Mouse (Mus musculus): ENCODE data around the gene Osbpl3.
A peak's percentile ranks its signal among the peaks of the same experiment; 100 is the strongest.

The Osbpl3 gene

DNA sequence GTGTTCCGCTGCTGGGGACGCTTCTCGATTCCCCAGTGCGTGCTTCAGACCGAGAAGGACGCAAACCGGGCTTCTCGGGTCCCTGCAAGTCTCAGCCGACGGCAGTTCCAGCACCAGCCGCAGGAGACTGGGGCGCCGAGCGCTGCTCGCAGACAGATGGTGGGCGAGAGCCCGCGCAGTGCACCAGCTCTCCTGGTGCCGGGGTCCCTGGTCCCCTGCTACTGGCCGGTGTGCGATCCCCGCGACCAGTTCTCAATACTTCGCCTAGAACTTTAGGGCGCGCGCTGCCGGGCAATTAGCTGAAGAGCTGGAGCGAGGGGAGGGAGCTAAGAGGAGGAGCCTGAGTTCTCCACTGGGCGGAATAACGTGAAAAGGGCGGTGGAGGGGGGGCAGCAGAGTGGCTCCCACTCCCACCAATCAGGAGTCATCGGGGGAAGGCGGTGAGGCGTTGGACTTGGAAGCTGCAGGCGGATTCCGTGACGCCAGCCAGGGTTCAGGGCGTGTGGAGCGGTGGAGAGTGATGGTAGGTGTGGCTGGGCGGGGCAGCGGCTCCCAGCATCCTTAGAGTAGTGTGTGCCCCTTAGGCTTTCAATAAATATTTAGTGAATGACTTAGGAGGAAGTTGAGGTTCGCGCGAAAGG is at the start of gene Osbpl3:
TSS of gene Osbpl3 (minus strand) at position 373 of the 641 bp plus-strand sequence.
- peak; percentile 95 for DNase-seq (ENCODE audit: low read depth, low spot score)

DNA sequence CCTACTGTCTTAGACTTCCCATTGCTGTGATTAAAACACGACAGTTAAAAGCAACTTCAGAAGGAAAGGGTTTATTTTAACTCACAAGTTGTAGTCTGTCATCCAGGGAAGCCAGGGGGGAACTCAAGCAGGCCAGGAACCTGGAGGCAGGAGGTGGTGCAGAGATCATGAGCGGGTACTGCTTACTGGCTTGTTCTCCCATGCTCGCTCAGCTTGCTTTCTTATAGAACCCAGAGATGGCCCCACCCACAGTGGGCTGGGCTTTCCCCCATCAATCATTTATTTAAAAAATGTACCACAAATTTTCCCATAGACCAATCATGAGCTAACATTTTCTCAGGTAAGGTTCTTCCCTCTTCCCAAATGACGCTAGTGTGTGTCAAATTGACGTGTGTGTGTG is 49.5 kb upstream of the Osbpl3 start:
- no peak for DNase-seq (ENCODE audit: low read depth, low spot score)

DNA sequence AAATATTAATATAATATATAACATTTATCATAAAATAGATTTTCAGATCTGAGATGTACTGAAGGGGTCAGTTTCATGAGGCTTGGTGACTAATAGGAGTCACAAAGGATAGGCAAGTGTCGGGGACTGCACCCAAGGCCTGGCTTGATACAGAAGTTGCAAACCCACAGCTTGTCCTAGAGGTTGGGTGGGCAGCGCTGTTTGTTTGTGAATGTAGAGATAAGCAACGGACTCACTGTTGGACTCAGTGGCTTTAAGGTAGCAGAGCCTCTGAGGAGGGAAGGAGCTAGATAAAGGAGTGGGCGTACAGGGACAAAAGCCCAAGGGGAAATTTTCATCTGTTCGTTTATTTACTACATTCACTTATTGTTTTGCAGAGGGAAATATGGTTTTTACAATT is 48.7 kb upstream of the Osbpl3 start:
- no peak for DNase-seq (ENCODE audit: low read depth, low spot score)

DNA sequence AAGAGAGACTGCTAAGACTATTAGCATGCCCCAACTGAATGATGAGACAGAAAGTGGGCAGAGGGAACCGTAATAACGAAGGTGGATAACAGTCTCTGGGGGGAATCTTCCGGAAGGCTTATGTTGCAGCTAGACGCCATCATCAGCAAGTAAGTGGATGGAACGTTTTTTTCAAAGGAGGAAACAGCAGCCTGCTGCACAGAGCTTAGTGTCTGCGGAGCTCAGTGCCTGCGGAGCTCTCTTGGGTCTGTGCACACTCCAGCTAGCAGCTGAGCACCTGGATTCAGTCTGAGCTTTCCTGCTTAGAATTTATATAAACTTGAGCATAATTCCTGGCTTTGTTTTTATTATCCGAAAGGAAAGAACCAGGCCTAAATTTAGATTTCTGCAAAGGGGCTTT is 47.8 kb upstream of the Osbpl3 start:
- DNase-seq (ENCODE audit: low read depth, low spot score), result no peak

DNA sequence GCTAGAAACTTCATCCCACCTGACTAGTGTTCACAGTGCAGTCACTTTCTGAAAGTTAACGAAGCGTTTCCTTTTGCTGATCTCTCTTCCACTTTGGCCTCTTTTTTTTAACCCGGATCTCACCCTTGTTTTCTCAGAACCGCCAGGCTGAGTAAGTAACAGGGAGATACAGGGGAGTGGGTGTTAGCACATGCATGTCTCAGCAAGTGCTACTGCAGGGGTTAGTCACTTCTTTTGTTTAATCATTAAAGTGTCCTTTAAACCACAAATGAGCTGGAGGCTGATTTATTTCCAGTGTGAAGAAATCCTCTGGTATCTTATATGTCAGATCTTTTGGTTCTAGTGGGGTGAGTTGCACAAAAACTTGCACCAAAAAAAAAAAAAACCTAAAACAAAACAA is 47.0 kb upstream of the Osbpl3 start:
- no peak for DNase-seq (ENCODE audit: low read depth, low spot score)

DNA sequence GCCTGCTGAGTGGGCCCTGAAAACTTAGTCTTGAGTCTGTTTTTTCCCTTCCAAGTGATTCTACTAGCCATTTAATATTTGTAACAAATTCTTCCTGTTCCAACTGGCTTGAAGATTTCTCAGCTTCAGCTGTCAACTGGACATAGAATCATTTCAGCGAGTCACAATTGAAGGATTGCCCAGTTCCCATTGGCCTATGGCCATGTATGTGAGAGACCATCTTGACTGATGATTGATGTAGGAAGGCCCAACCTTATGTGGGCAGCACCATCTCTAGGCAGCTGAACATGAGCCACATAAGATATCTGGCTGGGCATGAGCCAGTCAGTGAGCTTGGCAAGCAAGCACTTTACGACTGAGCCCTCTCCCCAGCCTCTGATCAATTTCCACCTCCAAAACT is 42.3 kb upstream of the Osbpl3 start:
- no peak for DNase-seq (ENCODE audit: low read depth, low spot score)

DNA sequence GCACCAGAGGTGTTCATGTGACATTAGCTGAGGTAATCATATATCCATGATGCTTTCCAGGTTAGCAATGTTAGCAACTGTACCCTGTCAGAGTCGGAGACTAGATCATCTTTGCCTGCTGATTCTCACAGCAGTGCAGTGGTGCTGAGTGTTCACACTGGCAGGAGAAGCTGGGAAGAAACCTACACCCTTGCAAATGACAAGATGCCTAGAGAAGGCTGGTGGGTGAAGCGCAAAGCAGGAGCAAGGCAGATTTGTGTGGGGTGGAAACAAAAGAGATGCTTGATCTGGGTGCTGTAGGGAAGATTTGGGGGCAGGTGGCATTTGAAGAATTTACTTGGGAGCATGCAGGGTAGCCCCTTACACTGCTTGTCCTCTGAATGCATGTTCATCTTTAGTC is 34.5 kb upstream of the Osbpl3 start:
- DNase-seq (ENCODE audit: low read depth, low spot score), result no peak

DNA sequence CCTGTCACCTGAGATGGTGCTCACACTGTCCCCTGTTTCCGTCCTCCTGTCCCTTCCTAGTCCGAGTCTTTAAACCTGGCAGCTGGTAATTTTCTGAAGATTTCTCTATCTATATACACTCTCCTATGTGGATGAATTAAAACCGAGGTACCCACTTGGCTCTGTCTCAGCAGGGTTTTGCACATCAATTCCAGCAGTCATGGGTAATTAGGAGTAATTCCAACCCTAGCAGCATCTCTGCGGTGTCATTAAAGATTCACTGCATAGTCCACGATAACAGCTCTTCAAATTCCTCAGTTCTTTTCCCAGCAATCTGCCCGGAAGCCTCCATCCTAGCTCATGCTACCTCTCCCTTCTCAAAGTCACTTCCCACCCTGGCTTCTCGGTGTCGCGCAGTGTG is 33.4 kb upstream of the Osbpl3 start:
- DNase-seq (ENCODE audit: low read depth, low spot score), result no peak

DNA sequence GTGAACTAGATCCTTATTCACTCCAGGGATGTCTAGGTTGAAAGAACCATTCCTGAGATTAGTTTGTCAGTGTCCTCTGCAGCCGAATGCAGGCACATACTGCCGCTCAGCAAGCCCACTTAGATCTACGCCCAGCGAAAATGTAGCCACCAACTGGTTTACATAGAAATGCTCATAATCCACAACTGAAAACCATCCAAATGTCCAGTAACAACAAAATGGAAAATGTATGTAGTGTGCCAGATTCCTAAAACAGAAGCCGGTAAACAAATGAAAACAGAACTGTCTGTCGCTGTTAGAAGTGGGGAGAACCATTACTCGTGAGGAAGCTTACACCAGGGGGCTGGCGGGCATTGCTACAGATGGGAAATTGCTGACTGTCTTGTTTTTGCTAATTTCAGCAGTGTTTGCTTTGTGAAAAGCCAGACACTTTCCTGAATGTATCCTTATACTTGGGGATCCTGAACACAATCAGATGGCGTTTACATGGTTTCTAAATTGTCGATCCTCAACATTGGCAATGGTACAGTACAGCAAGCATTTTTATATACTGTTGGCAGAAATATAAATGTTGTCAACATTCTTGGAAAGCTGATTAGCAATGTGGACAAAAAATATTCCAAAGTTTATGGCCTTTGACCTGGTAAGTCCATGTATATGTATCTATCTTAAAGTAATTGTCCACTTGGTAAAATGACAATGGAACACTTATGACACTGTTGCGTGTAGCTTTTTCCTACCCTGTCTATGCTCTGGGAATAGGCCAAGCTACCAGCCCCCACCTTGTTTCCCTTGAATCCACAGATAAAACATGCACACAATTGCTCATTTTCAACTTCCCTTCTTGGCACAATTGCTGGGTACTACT is 30.3 kb upstream of the Osbpl3 start:
- DNase-seq (ENCODE audit: low read depth, low spot score), result no peak

DNA sequence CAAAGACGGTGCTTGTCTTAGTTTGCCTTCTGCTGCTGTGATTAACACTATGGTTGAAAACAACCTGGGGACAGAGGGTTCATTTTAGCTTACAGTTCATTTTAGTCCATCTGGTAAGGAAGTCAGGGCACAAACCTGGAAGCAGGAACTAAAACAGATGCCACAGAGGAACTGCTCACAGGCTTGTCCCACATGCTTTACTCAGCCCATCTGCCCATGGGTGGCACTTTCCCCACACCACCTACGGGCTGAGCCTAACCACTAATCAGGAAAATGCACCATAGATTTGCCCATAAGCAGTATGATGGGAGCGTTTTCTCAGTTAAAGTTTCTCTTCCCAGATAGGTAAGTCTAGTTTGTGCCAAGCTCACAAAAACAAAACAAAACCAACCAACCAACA is 27.4 kb upstream of the Osbpl3 start:
- DNase-seq (ENCODE audit: low read depth, low spot score), result no peak

DNA sequence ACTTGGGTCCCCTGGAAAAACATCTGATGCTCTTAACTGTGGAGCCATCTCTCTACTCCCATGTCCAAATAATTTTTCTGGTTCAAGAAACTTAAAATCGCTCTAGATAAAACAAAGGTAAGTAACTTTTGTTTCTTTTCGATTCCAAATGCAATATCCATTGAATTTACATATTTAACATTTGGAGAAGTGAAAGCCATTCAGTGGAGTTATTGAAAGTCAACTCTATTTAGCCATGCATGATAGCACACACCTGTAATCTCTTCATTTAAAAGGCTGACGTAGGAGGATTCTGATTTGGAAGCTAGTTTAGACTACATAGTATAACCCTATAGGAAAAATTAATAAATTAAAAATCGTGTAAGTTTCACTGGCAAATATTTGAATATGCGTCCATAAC is 25.5 kb upstream of the Osbpl3 start:
- DNase-seq (ENCODE audit: low read depth, low spot score), result no peak

DNA sequence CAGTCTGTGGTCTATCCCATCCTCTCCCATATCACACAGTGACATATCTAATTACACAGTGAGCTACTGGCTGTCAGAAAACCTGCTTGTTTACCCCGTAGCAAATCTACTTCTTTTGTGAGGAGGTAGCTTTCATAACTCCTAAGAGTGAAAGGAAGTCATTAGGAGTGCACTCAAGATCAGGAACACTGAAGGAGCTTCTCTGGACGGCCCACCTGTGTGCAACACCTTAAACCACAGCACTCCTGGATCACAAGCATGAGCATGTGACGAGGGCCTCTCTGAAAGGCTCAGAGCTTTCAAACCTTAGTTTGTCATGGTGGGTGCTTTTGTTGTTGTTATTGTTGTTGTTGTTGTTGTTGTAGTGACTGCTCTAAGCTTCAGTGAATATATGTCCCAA is 10.4 kb upstream of the Osbpl3 start:
- DNase-seq (ENCODE audit: low read depth, low spot score), result no peak

DNA sequence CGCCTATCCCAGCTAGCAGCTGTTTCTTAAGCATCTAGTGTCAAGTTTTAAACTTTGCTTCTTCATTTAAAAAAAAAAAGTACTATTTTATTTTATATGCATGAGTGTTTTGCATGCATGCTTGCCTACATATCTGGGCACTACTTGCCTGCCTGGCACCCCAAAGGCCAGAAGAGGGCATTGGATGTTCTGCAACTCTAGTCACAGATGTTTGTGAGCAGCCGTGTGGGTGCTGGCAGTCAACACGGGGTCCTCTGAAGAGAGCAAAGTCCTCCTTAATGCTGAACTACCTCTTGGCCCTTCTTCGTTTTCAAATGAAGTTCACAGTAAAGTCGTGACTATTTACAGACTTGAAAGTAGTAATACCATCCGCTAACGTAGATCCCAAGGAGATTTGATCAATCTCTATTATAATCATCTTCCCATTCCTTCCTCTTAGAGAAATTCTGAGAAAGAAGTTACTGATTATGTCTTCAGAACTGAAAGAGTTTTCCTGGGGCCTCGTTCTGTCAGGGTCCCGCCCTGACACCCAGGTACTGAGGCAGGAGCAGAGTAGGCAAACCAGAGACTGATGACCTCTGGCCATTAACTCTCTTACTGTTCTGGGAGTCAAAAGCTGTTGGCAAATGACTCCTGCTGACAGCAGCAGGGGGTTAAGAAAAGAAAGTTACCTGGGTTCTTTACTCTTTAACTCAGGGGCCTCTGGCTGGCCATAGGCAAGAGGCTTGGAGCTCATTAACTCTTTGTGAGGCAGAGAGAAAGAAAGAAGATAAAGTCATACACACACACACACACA is 8.9 kb upstream of the Osbpl3 start:
- no peak for DNase-seq (ENCODE audit: low read depth, low spot score)

DNA sequence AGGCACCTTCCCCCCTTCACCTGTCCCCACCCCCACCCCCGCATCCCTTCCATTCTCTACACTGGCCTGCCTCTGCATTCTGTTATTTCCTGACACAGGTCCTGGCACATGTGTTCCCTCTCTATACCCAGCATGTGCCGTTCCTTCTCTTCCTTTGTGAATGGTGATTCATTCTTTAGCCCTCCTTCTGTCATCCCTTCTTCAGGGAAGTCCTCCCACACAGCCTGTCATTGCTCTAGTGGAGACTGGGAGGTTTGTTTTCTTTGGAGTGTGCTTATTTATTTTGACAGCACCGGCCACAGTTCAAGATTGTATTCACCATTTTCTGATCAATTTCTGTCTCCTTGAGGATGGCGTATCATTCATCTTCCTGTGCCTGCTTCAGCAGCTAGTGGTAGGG is 6.0 kb upstream of the Osbpl3 start:
- DNase-seq (ENCODE audit: low read depth, low spot score), result no peak

DNA sequence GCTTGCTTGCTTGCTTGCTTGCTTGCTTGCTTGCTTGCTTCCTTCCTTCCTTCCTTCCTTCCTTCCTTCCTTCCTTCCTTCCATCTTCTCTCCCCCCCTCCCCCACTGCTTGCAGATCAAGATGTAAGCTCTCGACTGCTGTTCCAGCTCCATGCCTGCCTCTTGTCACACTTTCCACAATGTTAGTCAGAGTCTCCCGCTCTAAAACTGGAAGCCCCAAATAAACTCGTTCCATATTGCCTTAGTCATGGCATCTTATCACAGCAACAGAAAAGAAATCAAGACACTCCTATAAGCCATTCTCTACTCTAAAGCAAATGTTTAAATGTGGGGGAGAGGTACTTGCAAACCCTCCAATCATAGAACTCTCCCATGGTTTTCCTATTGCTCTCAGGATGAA is 5.6 kb upstream of the Osbpl3 start:
- no peak for DNase-seq (ENCODE audit: low read depth, low spot score)

DNA sequence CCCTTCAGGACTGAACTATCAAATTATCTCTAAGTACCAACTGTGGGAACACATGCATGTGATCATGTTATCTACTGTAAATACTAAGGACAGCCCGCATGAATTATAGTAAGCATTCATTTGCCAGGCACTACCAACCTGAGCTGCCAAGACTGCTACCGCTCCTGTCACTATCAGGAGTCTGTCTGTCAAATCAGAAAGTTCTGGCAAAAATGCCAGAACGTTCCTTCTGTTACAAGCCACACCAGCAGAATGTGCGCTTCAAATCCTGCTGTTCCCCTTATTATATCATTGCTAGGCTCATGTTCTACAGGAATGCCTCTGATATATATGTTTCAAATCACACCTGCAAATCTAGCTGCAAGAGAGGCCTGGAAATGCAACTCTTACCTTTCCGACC is 4.6 kb upstream of the Osbpl3 start:
- no peak for DNase-seq (ENCODE audit: low read depth, low spot score)

DNA sequence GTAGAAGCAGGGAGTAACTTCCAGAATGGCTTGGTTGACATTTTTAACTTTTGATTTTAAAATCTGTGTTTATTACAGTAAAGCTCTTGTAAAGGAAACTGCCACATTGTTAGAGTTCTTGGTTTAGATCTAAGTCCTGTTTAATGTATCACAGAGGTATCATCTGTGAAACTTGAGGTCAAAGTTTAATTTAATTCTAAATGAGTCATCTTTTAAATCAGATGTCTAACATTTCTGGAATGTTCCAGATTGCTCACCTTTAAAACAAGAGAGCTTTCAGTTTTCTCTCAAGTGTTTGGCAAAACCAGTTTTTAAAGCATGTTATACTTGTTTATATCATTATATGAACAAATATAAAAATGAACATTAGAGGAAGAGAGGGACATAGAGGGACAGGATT is 4.2 kb upstream of the Osbpl3 start:
- DNase-seq (ENCODE audit: low read depth, low spot score), result no peak

DNA sequence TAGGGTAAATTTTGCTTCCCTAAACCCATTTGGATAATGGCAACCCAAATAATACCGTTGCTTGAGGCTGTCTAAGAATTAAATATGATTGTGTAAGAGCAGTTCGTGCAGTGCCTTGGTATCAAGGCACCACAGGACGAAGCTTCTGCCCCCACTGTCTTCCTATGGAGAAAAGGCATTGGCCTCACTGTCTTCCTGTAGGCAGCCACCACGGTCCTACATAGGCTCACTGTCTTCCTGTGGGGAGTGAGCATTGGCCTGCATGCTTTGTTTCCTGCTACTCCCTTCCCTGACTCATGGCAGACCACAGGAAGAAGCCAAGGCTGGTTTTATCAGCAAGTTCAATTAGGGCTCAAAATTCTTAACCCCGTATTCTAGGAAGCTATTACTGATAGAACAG is 3.3 kb upstream of the Osbpl3 start:
- DNase-seq (ENCODE audit: low read depth, low spot score), result no peak

DNA sequence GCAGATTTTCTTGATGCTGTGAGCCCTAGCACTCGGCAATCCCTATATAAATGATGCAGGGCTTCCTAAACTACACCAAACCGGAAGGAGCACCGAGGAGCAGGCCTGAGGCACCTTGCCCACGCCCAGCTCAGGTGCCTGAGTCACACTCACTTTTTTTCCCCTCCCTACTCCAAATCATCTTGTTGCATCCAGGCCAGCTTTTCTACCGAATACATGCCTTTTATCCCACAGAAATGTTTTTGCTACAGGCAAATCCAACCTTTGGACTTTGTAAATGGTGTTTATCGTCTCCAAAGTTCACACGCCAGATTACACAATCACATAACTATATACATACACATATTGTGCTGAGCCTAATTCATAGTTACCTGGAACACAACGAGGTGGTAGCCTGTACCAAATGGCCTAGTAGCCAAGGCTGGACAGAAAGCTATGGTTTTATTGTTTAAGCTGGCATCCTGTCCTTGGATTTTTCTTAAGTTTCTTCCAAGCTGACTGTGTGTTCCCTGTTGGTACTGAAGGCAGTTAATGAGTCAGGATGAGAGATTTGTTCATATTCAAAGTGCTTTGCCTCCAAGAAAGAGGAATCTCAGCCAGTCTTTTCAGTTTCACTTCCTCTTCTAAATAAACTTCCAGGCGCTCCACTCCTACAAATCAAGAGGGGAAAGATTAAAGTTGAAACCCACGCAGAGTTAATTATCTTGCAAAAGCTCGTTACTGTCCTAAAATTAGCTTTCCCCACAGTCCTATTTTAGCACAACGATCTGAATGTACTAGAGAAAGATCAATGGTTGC is 1.7 kb upstream of the Osbpl3 start:
- DNase-seq (ENCODE audit: low read depth, low spot score), result no peak

DNA sequence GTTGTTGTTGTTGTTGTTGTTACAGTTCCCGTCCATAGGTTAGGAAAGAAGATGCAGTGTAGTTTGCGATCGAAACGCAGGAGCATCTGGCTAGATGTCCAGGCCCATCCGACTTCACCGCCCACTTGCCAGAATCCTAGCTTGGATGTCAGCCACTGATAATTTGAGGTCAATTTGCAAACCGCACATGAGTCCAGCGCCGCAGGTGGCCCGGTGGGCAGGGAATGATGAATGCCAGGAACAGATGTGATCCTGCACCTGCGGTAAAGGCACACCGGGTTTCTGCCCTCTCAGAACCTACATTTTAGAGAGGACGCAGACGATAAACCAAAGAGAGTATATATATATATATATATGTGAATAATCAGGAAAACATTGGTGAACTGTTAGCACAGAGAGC is 705 bp upstream of the Osbpl3 start:
- no peak for DNase-seq (ENCODE audit: low read depth, low spot score)

DNA sequence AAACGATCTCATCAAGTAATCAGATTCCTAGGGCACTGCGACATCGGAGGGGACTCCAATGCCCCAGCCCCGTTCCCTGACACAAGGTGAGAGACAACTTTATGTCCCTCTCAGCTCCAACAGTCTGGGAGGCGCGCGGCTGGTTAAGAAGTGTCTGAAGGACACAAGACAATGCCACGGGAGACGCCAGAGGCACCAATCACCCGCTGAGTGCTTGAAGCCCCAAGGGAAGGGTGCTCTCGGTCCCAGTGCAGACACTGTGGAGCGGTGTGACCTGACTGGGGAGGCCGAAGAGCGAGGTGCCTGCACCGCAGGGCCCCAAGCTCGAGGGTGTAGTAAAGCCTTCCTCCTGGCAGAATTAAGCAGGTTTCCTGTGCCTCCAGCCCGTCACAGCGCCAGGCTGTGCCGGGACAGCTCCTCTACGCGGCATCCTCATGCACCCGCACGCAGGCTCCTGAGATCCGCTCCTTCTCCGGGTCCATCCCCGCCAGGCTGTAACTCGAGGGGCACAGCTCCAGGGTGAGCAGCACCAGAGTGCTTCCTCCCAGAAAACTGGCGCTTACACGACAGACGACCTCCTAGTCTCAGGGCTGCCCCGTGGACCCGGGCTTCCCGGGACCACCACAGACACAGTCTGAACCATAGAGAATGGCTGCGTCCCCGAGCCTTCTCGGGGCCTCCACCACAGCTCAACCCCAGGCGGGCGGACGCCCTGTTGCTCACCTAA is 736 bp downstream of the Osbpl3 start:
- DNase-seq (ENCODE audit: low read depth, low spot score), result peak; percentile 34
